Mouse (Mus musculus) MEL (cell line): ENCODE measurements around the gene Gm20721. TPM values are rescaled to one million over a fixed set of nuclear protein-coding genes. Genes with fewer than 3 reads are reported as not detected.

Source experiments
- DNase-seq: peaks from one replicate; pipeline ENCODE4 v3.0.0; 2011; ENCODE audit warnings: low read depth, low spot score
- H3K27ac ChIP-seq: 2 replicates; pipeline ENCODE4 v1.5.1; 2012; ENCODE audit warnings: low read depth, mild to moderate bottlenecking, control low read depth, low read length, moderate library complexity; ENCODE audit not compliant: control insufficient read depth
- H3K27me3 ChIP-seq, 2 experiments: fragments of 150-350 bp in 1 of 2; sonication (generic) in 1 of 2; 2 replicates each; pipeline ENCODE4 v1.6.1; 2012; ENCODE audit warnings: low read length in 2 of 2, mild to moderate bottlenecking in 2 of 2, improper control_type of control experiment in 1 of 2, moderate library complexity in 1 of 2; ENCODE audit not compliant: insufficient read depth in 2 of 2, control insufficient read depth in 1 of 2
- H3K36me3 ChIP-seq, 2 experiments: 2 replicates each; pipeline ENCODE4 v1.6.1; 2012 to 2014; ENCODE audit warnings: low read length in 2 of 2, improper control_type of control experiment in 1 of 2, inconsistent platforms in 1 of 2, mild to moderate bottlenecking in 1 of 2; ENCODE audit not compliant: insufficient read depth in 2 of 2, control insufficient read depth in 1 of 2
- H3K4me1 ChIP-seq, 2 experiments: fragments of 150-350 bp in 1 of 2; sonication (generic) in 1 of 2; 2 replicates each; pipeline ENCODE4 v1.6.1; 2012; ENCODE audit warnings: low read length in 2 of 2, improper control_type of control experiment in 1 of 2, mild to moderate bottlenecking in 1 of 2; ENCODE audit not compliant: insufficient read depth in 2 of 2, control insufficient read depth in 1 of 2
- H3K4me3 ChIP-seq, 2 experiments: fragments of 150-350 bp in 1 of 2; sonication (generic) in 1 of 2; 2 replicates each; pipeline ENCODE4 v1.5.1; 2012; ENCODE audit warnings: low read depth in 2 of 2, low read length in 2 of 2, mild to moderate bottlenecking in 2 of 2, moderate library complexity in 2 of 2, control low read depth in 1 of 2, improper control_type of control experiment in 1 of 2; ENCODE audit not compliant: control insufficient read depth in 1 of 2, insufficient read depth in 1 of 2
- H3K79me2 ChIP-seq: 2 replicates; pipeline ENCODE4 v1.6.1; 2012; ENCODE audit warnings: mild to moderate bottlenecking, low read length, moderate library complexity; ENCODE audit not compliant: control insufficient read depth, poor library complexity, insufficient read depth
- H3K9ac ChIP-seq: 2 replicates; pipeline ENCODE4 v1.6.1; 2012; ENCODE audit warnings: low read depth, mild to moderate bottlenecking, control low read depth, low read length, moderate library complexity; ENCODE audit not compliant: control insufficient read depth, poor library complexity, severe bottlenecking
- H3K9me3 ChIP-seq: fragments of 150-350 bp; sonication (generic); replicated peaks from 2 replicates; pipeline ENCODE4 v1.6.1; 2012; ENCODE audit warnings: mild to moderate bottlenecking, low read length, improper control_type of control experiment, moderate library complexity; ENCODE audit not compliant: insufficient read depth
- CTCF ChIP-seq, 3 experiments: IDR thresholded peaks in 2 of 3; conservative IDR thresholded peaks in 1 of 3; 2 replicates each; pipeline ENCODE4 v1.5.1; 2011 to 2012; ENCODE audit warnings: low read length in 3 of 3, low read depth in 2 of 3, mild to moderate bottlenecking in 2 of 3, improper control_type of control experiment in 1 of 3, inconsistent platforms in 1 of 3, mixed read lengths in 1 of 3, moderate library complexity in 1 of 3; ENCODE audit not compliant: control insufficient read depth in 1 of 3, insufficient read depth in 1 of 3, poor library complexity in 1 of 3, severe bottlenecking in 1 of 3
- E2F4 ChIP-seq: IDR thresholded peaks from 2 replicates; pipeline ENCODE4 v1.6.1; 2011; ENCODE audit warnings: low read depth, low read length, improper control_type of control experiment, borderline replicate concordance
- ELF1 ChIP-seq: IDR thresholded peaks from 2 replicates; pipeline ENCODE4 v1.6.1; 2014; ENCODE audit warnings: low read depth, mild to moderate bottlenecking, inconsistent platforms, low read length, improper control_type of control experiment, moderate library complexity
- GABPA ChIP-seq: IDR thresholded peaks from 2 replicates; pipeline ENCODE4 v1.6.1; 2012; ENCODE audit warnings: low read depth, mild to moderate bottlenecking, inconsistent platforms, low read length, improper control_type of control experiment, moderate library complexity
- GATA1 ChIP-seq: IDR thresholded peaks from 2 replicates; pipeline ENCODE4 v1.6.1; 2011; ENCODE audit warnings: low read depth, low read length, improper control_type of control experiment
- KAT2A ChIP-seq: conservative IDR thresholded peaks from 2 replicates; pipeline ENCODE4 v1.6.1; 2012; ENCODE audit warnings: low read depth, low read length, improper control_type of control experiment, inconsistent platforms
- MAFK ChIP-seq: IDR thresholded peaks from 2 replicates; pipeline ENCODE4 v1.6.1; 2011; ENCODE audit warnings: low read depth, mild to moderate bottlenecking, low read length, improper control_type of control experiment, borderline replicate concordance
- MAX ChIP-seq: IDR thresholded peaks from 2 replicates; pipeline ENCODE4 v1.6.1; 2011; ENCODE audit warnings: low read length, improper control_type of control experiment
- MAZ ChIP-seq: IDR thresholded peaks from 2 replicates; pipeline ENCODE4 v1.6.1; 2012; ENCODE audit warnings: low read depth, mild to moderate bottlenecking, inconsistent platforms, low read length, improper control_type of control experiment
- MEF2A ChIP-seq: IDR thresholded peaks from 2 replicates; pipeline ENCODE4 v1.6.1; 2014; ENCODE audit warnings: low read depth, mild to moderate bottlenecking, inconsistent platforms, low read length, improper control_type of control experiment; ENCODE audit not compliant: poor library complexity, insufficient replicate concordance, severe bottlenecking; ENCODE audit errors: extremely low read depth
- MYB ChIP-seq: IDR thresholded peaks from 2 replicates; pipeline ENCODE4 v1.6.1; 2011; ENCODE audit warnings: mild to moderate bottlenecking, low read depth, low read length, improper control_type of control experiment
- MYC ChIP-seq: IDR thresholded peaks from 2 replicates; pipeline ENCODE4 v1.6.1; 2011; ENCODE audit warnings: low read depth, mild to moderate bottlenecking, low read length, improper control_type of control experiment, moderate library complexity
- NELFE ChIP-seq: IDR thresholded peaks from 2 replicates; pipeline ENCODE4 v1.6.1; 2011; ENCODE audit warnings: low read depth, low read length, improper control_type of control experiment
- NRF1 ChIP-seq: IDR thresholded peaks from 2 replicates; pipeline ENCODE4 v1.6.1; 2014; ENCODE audit warnings: low read depth, mild to moderate bottlenecking, inconsistent platforms, low read length, improper control_type of control experiment, moderate library complexity; ENCODE audit not compliant: poor library complexity, insufficient read depth, severe bottlenecking
- POLR2A ChIP-seq, 2 experiments: IDR thresholded peaks; 2 replicates each; pipeline ENCODE4 v1.6.1; 2011 to 2012; ENCODE audit warnings: low read length in 2 of 2, mild to moderate bottlenecking in 2 of 2, control low read depth in 1 of 2, improper control_type of control experiment in 1 of 2, low read depth in 1 of 2, moderate library complexity in 1 of 2; ENCODE audit not compliant: control insufficient read depth in 1 of 2, insufficient read depth in 1 of 2, poor library complexity in 1 of 2
- POLR2AphosphoS5 ChIP-seq: IDR thresholded peaks from 2 replicates; pipeline ENCODE4 v1.6.1; 2012; ENCODE audit warnings: low read depth, borderline replicate concordance, mild to moderate bottlenecking, inconsistent platforms, low read length, moderate library complexity, mixed read lengths
- RAD21 ChIP-seq: IDR thresholded peaks from 2 replicates; pipeline ENCODE4 v1.6.1; 2011; ENCODE audit warnings: mild to moderate bottlenecking, low read depth, low read length, improper control_type of control experiment
- RCOR1 ChIP-seq: IDR thresholded peaks from 2 replicates; pipeline ENCODE4 v1.6.1; 2012; ENCODE audit warnings: low read depth, mild to moderate bottlenecking, inconsistent platforms, low read length, improper control_type of control experiment
- SIN3A ChIP-seq: IDR thresholded peaks from 2 replicates; pipeline ENCODE4 v1.6.1; 2012; ENCODE audit warnings: low read length, improper control_type of control experiment, inconsistent platforms
- TAL1 ChIP-seq: IDR thresholded peaks from 2 replicates; pipeline ENCODE4 v1.6.1; 2012; ENCODE audit warnings: mild to moderate bottlenecking, inconsistent platforms, low read length, moderate library complexity, mixed read lengths
- TBP ChIP-seq: IDR thresholded peaks from 2 replicates; pipeline ENCODE4 v1.8.0; 2011; ENCODE audit warnings: low read depth, low read length, improper control_type of control experiment
- TCF12 ChIP-seq: IDR thresholded peaks from 2 replicates; pipeline ENCODE4 v1.6.1; 2014; ENCODE audit warnings: low read depth, mild to moderate bottlenecking, inconsistent platforms, low read length, improper control_type of control experiment, moderate library complexity
- UBTF ChIP-seq: IDR thresholded peaks from 2 replicates; pipeline ENCODE4 v1.6.1; 2012; ENCODE audit warnings: low read depth, mild to moderate bottlenecking, inconsistent platforms, low read length, improper control_type of control experiment, moderate library complexity, borderline replicate concordance; ENCODE audit not compliant: insufficient read depth
- ZKSCAN1 ChIP-seq: IDR thresholded peaks from 2 replicates; pipeline ENCODE4 v1.6.1; 2012; ENCODE audit warnings: low read depth, mild to moderate bottlenecking, inconsistent platforms, low read length, improper control_type of control experiment, moderate library complexity
- ZMIZ1 ChIP-seq: IDR thresholded peaks from 2 replicates; pipeline ENCODE4 v1.6.1; 2012; ENCODE audit warnings: low read depth, mild to moderate bottlenecking, inconsistent platforms, low read length, improper control_type of control experiment, moderate library complexity
- ZNF384 ChIP-seq: IDR thresholded peaks from 2 replicates; pipeline ENCODE4 v1.6.1; 2012; ENCODE audit warnings: low read depth, mild to moderate bottlenecking, inconsistent platforms, low read length, improper control_type of control experiment
- polyA plus RNA-seq, 2 experiments: library from polyadenylated mRNA; stranded (reverse) in 1 of 2; unstranded in 1 of 2; fragments of >175 nt in 1 of 2; fragments of >200 nt in 1 of 2; gene quantifications; 2 replicates each; pipeline versions ENCODE4 v1.2.1 to v1.2.4; 2012; ENCODE audit warnings: low replicate concordance in 2 of 2, low read depth in 1 of 2; ENCODE audit not compliant: insufficient read length in 2 of 2, insufficient read depth in 1 of 2, missing spikeins in 1 of 2
- total RNA-seq: library from RNA; depleted of rRNA; stranded (reverse); fragments of 300-350 nt; gene quantifications from 2 replicates; pipeline ENCODE4 v1.2.3, GENCODE M21; 2012

Gm20721 gene
- total and polyA plus RNA-seq, 3 experiments = 34.2 to 171 TPM; not detected in 1

- DNase-seq = no peak
- no peaks in the 10 kb centered on the region for H3K9me3 ChIP-seq
- no peak within 1 kb of the TSS for H3K27ac ChIP-seq
- H3K79me2 ChIP-seq = no peaks in the 10 kb centered on the region
- H3K4me3 ChIP-seq = no peak within 1 kb of the TSS
- H3K9ac ChIP-seq = no peak within 1 kb of the TSS
- H3K36me3 ChIP-seq = no peaks in the 10 kb centered on the region
- H3K27me3 ChIP-seq = no peaks in the 10 kb centered on the region
- no peaks in the 10 kb centered on the region for H3K4me1 ChIP-seq
- TF ChIP-seq ELF1 (no peak), MAX (no peak), MAFK (no peak), ZKSCAN1 (no peak), GABPA (no peak), MYB (no peak), GATA1 (no peak), TCF12 (no peak), KAT2A (no peak), MYC (no peak), TAL1 (no peak), NELFE (no peak)
- TF ChIP-seq, all 39 proteins: peak for 0
These were observed 62.5 kb downstream of the Gm20721 start, which contains the start of gene Gnas for GRCm38 (mm10) chr2:174284011-174284410. Gnas (plus strand) TSS chr2:174284320.

DNA sequence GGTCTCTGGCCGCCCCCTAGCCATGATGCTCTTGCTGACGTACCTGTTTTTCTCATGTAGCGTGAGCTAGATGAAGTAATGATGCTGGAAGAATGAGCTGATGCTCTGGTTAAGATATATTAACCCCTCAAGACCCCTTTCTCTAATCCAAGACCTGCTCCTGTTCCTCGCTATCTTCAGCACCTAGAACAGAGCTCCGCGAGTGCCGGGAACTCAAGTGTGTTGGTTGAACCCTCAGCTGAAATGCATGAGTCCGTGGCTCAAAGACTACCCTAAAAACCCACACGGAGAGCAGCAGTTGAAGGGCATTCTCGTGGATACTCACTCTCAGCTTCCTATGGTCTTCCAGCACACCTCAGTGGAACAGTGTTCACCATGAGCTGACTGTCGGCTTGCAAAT is 63.2 kb downstream of the Gm20721 start:
- H3K4me1 ChIP-seq = no peaks in the 10 kb centered on the region
- H3K36me3 ChIP-seq = no peaks in the 10 kb centered on the region
- H3K4me3 ChIP-seq = no peak overlapping the region
- H3K9ac ChIP-seq = no peak overlapping the region
- TF ChIP-seq ELF1 = no peak
- no peak for TF ChIP-seq TBP
- TF ChIP-seq GABPA = no peak
- TF ChIP-seq POLR2A (IDR thresholded peaks at IDR 0.05; ENCODE audit: control insufficient read depth in 1 of 2, insufficient read depth in 1 of 2, low read depth in 1 of 2, low read length in 2 of 2, poor library complexity in 1 of 2) = no peak
- no peak for TF ChIP-seq CTCF (IDR thresholded peaks at IDR 0.05 in 2 of 3, conservative IDR thresholded peaks at IDR 0.05 in 1 of 3; ENCODE audit: control insufficient read depth in 1 of 3, insufficient read depth in 1 of 3, low read depth in 2 of 3, low read length in 3 of 3, poor library complexity in 1 of 3, severe bottlenecking in 1 of 3)
- TF ChIP-seq POLR2AphosphoS5 = no peak
- TF ChIP-seq SIN3A = no peak
- TF ChIP-seq ZMIZ1 = no peak
- no peak for TF ChIP-seq GATA1
- no peak for TF ChIP-seq MAZ
- no peak for TF ChIP-seq MYC
- TF ChIP-seq RCOR1 = no peak
- no peak for TF ChIP-seq KAT2A
- TF ChIP-seq RAD21 = no peak
- no peak for TF ChIP-seq MEF2A
- TF ChIP-seq E2F4 = no peak
- no peak for TF ChIP-seq ZNF384
- TF ChIP-seq UBTF = no peak
- TF ChIP-seq TCF12 = no peak
- no peak for TF ChIP-seq NRF1
- H3K27ac ChIP-seq = no peak overlapping the region
- H3K79me2 ChIP-seq = no peaks in the 10 kb centered on the region
- H3K27me3 ChIP-seq = no peaks in the 10 kb centered on the region
- DNase-seq = no peak
- no peaks in the 10 kb centered on the region for H3K9me3 ChIP-seq
